ENCODE assay signal across 8 mouse cellular contexts in genomic region chr11:84868786-84869259, GRCm38 (mm10). TPM values are rescaled to one million over a fixed set of nuclear protein-coding genes. Genes with fewer than 3 reads are reported as not detected.
A peak's percentile ranks its signal among the peaks of the same experiment; 100 is the strongest.
DNase-seq lines count a peak whose midpoint lies in the region; ATAC-seq and TF ChIP-seq lines count a peak whose summit lies in the region.

No protein-coding gene starts in this region.

- peaks cover 0 to 19% of the 10 kb centered on the region in 2 experiments; a peak in 2 of 4 replicates for H3K4me1 ChIP-seq in heart, embryonic 14.5 days (ENCODE audit: control insufficient read depth in 2 of 2, insufficient read depth in 2 of 2, low read length in 2 of 2)
- H3K4me1 ChIP-seq in E14TG2a.4 (replicated peaks; ENCODE audit: low read depth, low read length), result peaks cover 47% of the 10 kb centered on the region
- peaks cover 19% of the 10 kb centered on the region for H3K4me1 ChIP-seq in forebrain, embryonic 16.5 days (replicated peaks; ENCODE audit: control insufficient read depth, insufficient read depth, low read length)
- peaks cover 11% of the 10 kb centered on the region for H3K4me1 ChIP-seq in midbrain, embryonic 11.5 days (ENCODE audit: control insufficient read depth, insufficient read depth, low read length)

- H3K4me3 ChIP-seq in heart, embryonic 14.5 days (ENCODE audit: control insufficient read depth in 1 of 2, insufficient read depth in 1 of 2, low read depth in 1 of 2, low read length in 2 of 2), result peak overlapping the region; percentile 70 to 96; a peak in 3 of 4 replicates
- peak overlapping the region; percentile 95 for H3K4me3 ChIP-seq in E14TG2a.4 (replicated peaks; ENCODE audit: low read length)
- peak overlapping the region; percentile 81 for H3K4me3 ChIP-seq in forebrain, embryonic 16.5 days (replicated peaks; ENCODE audit: low read length)
- H3K4me3 ChIP-seq in midbrain, embryonic 11.5 days (ENCODE audit: low read depth, low read length), result peak overlapping the region; percentile 77

- TF ChIP-seq CTCF in E14TG2a.4 (conservative IDR thresholded peaks at IDR 0.05; ENCODE audit: low read length), result no peak

- no peak for DNase-seq in heart, adult 18-20 months
- DNase-seq in midbrain, embryonic 11.5 days (ENCODE audit: low spot score, missing footprints), result peak; percentile 81
- DNase-seq in Muller cell, postnatal 12 days (ENCODE audit: inconsistent ontology term), result no peak
- no peak for DNase-seq in frontal cortex, adult 2 months (ENCODE audit: extremely low spot score in 1 of 2, low spot score in 1 of 2)
- no peak for DNase-seq in embryo, embryonic 10 days (ENCODE audit: low spot score)

- 10% methylated on average over 7 of the region's 7 CpGs for WGBS in heart, embryonic 14.5 days
- 19% methylated on average over 7 of the region's 7 CpGs for WGBS in forebrain, embryonic 16.5 days
- WGBS in midbrain, embryonic 11.5 days, result 19% methylated on average over 7 of the region's 7 CpGs

- peak overlapping the region; percentile 94 for H3K9ac ChIP-seq in heart, embryonic 14.5 days (ENCODE audit: low read length)
- H3K9ac ChIP-seq in forebrain, embryonic 16.5 days (replicated peaks; ENCODE audit: low read depth, low read length), result peak overlapping the region; percentile 88
- H3K9ac ChIP-seq in midbrain, embryonic 11.5 days (ENCODE audit: low read length), result peak overlapping the region; percentile 86

- H3K27ac ChIP-seq in heart, embryonic 14.5 days (replicated peaks in 1 of 2; ENCODE audit: control insufficient read depth in 1 of 2, insufficient read depth in 1 of 2, low read depth in 2 of 2, low read length in 2 of 2), result peak overlapping the region in 1 of 2 experiments; percentile 100; a peak in 2 of 4 replicates
- H3K27ac ChIP-seq in forebrain, embryonic 16.5 days (ENCODE audit: low read length), result peak overlapping the region; percentile 94
- H3K27ac ChIP-seq in midbrain, embryonic 11.5 days (ENCODE audit: low read depth, low read length), result no peak overlapping the region

- no peaks in the 10 kb centered on the region for H3K27me3 ChIP-seq in heart, embryonic 14.5 days (ENCODE audit: control insufficient read depth, insufficient read depth, low read length)
- H3K27me3 ChIP-seq in E14TG2a.4 (ENCODE audit: insufficient read depth, low read length), result no peaks in the 10 kb centered on the region
- no peaks in the 10 kb centered on the region for H3K27me3 ChIP-seq in forebrain, embryonic 16.5 days (replicated peaks; ENCODE audit: control insufficient read depth, insufficient read depth, low read length)
- no peaks in the 10 kb centered on the region for H3K27me3 ChIP-seq in midbrain, embryonic 11.5 days (ENCODE audit: control insufficient read depth, insufficient read depth, low read length)

- H3K9me3 ChIP-seq in heart, embryonic 14.5 days (ENCODE audit: control insufficient read depth, low read length), result no peaks in the 10 kb centered on the region
- H3K9me3 ChIP-seq in E14TG2a.4 (ENCODE audit: low read length), result no peaks in the 10 kb centered on the region
- no peaks in the 10 kb centered on the region for H3K9me3 ChIP-seq in forebrain, embryonic 16.5 days (ENCODE audit: control insufficient read depth, low read length)
- no peaks in the 10 kb centered on the region for H3K9me3 ChIP-seq in midbrain, embryonic 11.5 days (ENCODE audit: control insufficient read depth, low read length)

- no peak for ATAC-seq in heart, embryonic 14.5 days (ENCODE audit: insufficient number of reproducible peaks, insufficient read depth, low FRiP score, low read depth)
- ATAC-seq in forebrain, embryonic 16.5 days, result no peak
- ATAC-seq in midbrain, embryonic 11.5 days (ENCODE audit: low FRiP score), result no peak

- H3K36me3 ChIP-seq in heart, embryonic 14.5 days (ENCODE audit: control insufficient read depth, insufficient read depth, low read length), result peaks cover 23% of the 10 kb centered on the region; the same call in 1 of the 2 replicates
- H3K36me3 ChIP-seq in E14TG2a.4 (ENCODE audit: insufficient read depth, low read length), result peaks cover 11% of the 10 kb centered on the region
- no peaks in the 10 kb centered on the region for H3K36me3 ChIP-seq in forebrain, embryonic 16.5 days (ENCODE audit: control insufficient read depth, insufficient read depth)
- no peaks in the 10 kb centered on the region for H3K36me3 ChIP-seq in midbrain, embryonic 11.5 days (ENCODE audit: control insufficient read depth, insufficient read depth, low read length)

- peak overlapping the region; percentile 93 for H3K4me2 ChIP-seq in heart, embryonic 14.5 days (ENCODE audit: low read length)
- H3K4me2 ChIP-seq in forebrain, embryonic 16.5 days (ENCODE audit: low read length), result peak overlapping the region; percentile 92
- peak overlapping the region; percentile 60 for H3K4me2 ChIP-seq in midbrain, embryonic 11.5 days

RNA-seq across cellular contexts. Expression of gene Ggnbp2, which starts 1.8 kb away (rescaled TPM):
- polyA plus RNA-seq in heart, embryonic 14.5 days (2014; fragmentation: Nextera tagmentation; extraction: Ambion mirVana), result 49.9 and 54.4 TPM in 2 replicates
- total RNA-seq in heart, adult 18-20 months (2021), result 10 to 100 TPM; 53.9 to 57.9 TPM
- polyA plus RNA-seq in forebrain, embryonic 16.5 days (2015; fragmentation: Nextera tagmentation; extraction: Ambion mirVana), result 71.4 and 73.3 TPM in 2 replicates
- 71.0 and 75.4 TPM in 2 replicates for polyA plus RNA-seq in midbrain, embryonic 11.5 days (2014; fragmentation: Nextera tagmentation; extraction: Ambion mirVana)
- 109 and 119 TPM in 2 replicates for polyA plus RNA-seq in frontal cortex, adult 2 months (2012; rRNA removed)

RNA-seq across cellular contexts. Expression of gene Myo19, which starts 11.1 kb away (rescaled TPM):
- polyA plus RNA-seq in heart, embryonic 14.5 days (2014; fragmentation: Nextera tagmentation; extraction: Ambion mirVana), result 5.8 and 6.6 TPM in 2 replicates
- 1 to 10 TPM; 3.2 to 5.2 TPM for total RNA-seq in heart, adult 18-20 months (2021)
- 5.1 and 6.5 TPM in 2 replicates for polyA plus RNA-seq in forebrain, embryonic 16.5 days (2015; fragmentation: Nextera tagmentation; extraction: Ambion mirVana)
- polyA plus RNA-seq in midbrain, embryonic 11.5 days (2014; fragmentation: Nextera tagmentation; extraction: Ambion mirVana), result 7.5 and 7.7 TPM in 2 replicates
- polyA plus RNA-seq in frontal cortex, adult 2 months (2012; rRNA removed), result 13.4 and 14.7 TPM in 2 replicates

RNA-seq across cellular contexts. Expression of gene Pigw, which starts 11.3 kb away (rescaled TPM):
- polyA plus RNA-seq in heart, embryonic 14.5 days (2014; fragmentation: Nextera tagmentation; extraction: Ambion mirVana), result 2.8 and 3.0 TPM in 2 replicates
- 1 to 10 TPM; 6.4 to 7.3 TPM for total RNA-seq in heart, adult 18-20 months (2021)
- 2.7 and 3.7 TPM in 2 replicates for polyA plus RNA-seq in forebrain, embryonic 16.5 days (2015; fragmentation: Nextera tagmentation; extraction: Ambion mirVana)
- 3.1 and 3.9 TPM in 2 replicates for polyA plus RNA-seq in midbrain, embryonic 11.5 days (2014; fragmentation: Nextera tagmentation; extraction: Ambion mirVana)
- polyA plus RNA-seq in frontal cortex, adult 2 months (2012; rRNA removed), result 4.1 and 4.7 TPM in 2 replicates

RNA-seq across cellular contexts. Expression of gene Dhrs11, which starts 40.0 kb away (rescaled TPM):
- 46.5 and 56.5 TPM in 2 replicates for polyA plus RNA-seq in heart, embryonic 14.5 days (2014; fragmentation: Nextera tagmentation; extraction: Ambion mirVana)
- 10 to 100 TPM; 97.1 to 99.1 TPM for total RNA-seq in heart, adult 18-20 months (2021)
- 3.7 and 4.3 TPM in 2 replicates for polyA plus RNA-seq in forebrain, embryonic 16.5 days (2015; fragmentation: Nextera tagmentation; extraction: Ambion mirVana)
- polyA plus RNA-seq in midbrain, embryonic 11.5 days (2014; fragmentation: Nextera tagmentation; extraction: Ambion mirVana), result 12.2 and 12.6 TPM in 2 replicates
- 12.2 and 12.5 TPM in 2 replicates for polyA plus RNA-seq in frontal cortex, adult 2 months (2012; rRNA removed)

RNA-seq across cellular contexts. Expression of gene Znhit3, which starts 47.3 kb away (rescaled TPM):
- polyA plus RNA-seq in heart, embryonic 14.5 days (2014; fragmentation: Nextera tagmentation; extraction: Ambion mirVana), result 38.5 and 42.6 TPM in 2 replicates
- total RNA-seq in heart, adult 18-20 months (2021), result 10 to 100 TPM; 11.5 to 12.9 TPM
- polyA plus RNA-seq in forebrain, embryonic 16.5 days (2015; fragmentation: Nextera tagmentation; extraction: Ambion mirVana), result 60.8 and 66.9 TPM in 2 replicates
- polyA plus RNA-seq in midbrain, embryonic 11.5 days (2014; fragmentation: Nextera tagmentation; extraction: Ambion mirVana), result 69.4 and 72.4 TPM in 2 replicates
- 37.8 and 47.5 TPM in 2 replicates for polyA plus RNA-seq in frontal cortex, adult 2 months (2012; rRNA removed)
